ENCODE assay signal across 9 mouse cellular contexts in genomic region chr17:24878531-24878930, GRCm38 (mm10). TPM values are rescaled to one million over a fixed set of nuclear protein-coding genes. Genes with fewer than 3 reads are reported as not detected.
A peak's percentile ranks its signal among the peaks of the same experiment; 100 is the strongest.
DNase-seq lines count a peak whose midpoint lies in the region; ATAC-seq and TF ChIP-seq lines count a peak whose summit lies in the region.
"Had no signal": no experiment of that assay in that cellular context is flagged by ENCODE, and none has a peak within 500 bp of the region (broad histone marks: within the 10 kb centered on the region; RNA-seq: fewer than 3 reads in every experiment).

No protein-coding gene starts in this region.

- TF ChIP-seq RAD21 in CH12.LX (IDR thresholded peaks at IDR 0.05; ENCODE audit: low read depth, low read length), result no peak

- H3K36me3 ChIP-seq in kidney, embryonic 15.5 days, result peaks cover 14% of the 10 kb centered on the region
- H3K36me3 ChIP-seq in CH12.LX (replicated peaks in 1 of 2; ENCODE audit: control insufficient read depth in 1 of 2, insufficient read depth in 1 of 2, low read length in 1 of 2), result peaks cover 21 to 51% of the 10 kb centered on the region in 2 experiments
- H3K36me3 ChIP-seq in ES-E14 (ENCODE audit: control insufficient read depth, insufficient read depth, low read length, poor library complexity, severe bottlenecking), result peaks cover 9% of the 10 kb centered on the region; the same call in 1 of the 2 replicates
- peaks cover 32% of the 10 kb centered on the region for H3K36me3 ChIP-seq in liver, embryonic 12.5 days

- H3K4me1 ChIP-seq in kidney, embryonic 15.5 days, result peaks cover 11% of the 10 kb centered on the region
- H3K4me1 ChIP-seq in CH12.LX (ENCODE audit: control insufficient read depth in 1 of 2, insufficient read depth in 2 of 2) (peaks cover 16 to 57% of the 10 kb centered on the region in 2 experiments), ES-E14 (ENCODE audit: control insufficient read depth in 2 of 2, insufficient read depth in 2 of 2, low read length in 2 of 2, poor library complexity in 1 of 2) (peaks cover 3 to 23% of the 10 kb centered on the region in 2 experiments; a peak in 2 of 4 replicates)
- H3K4me1 ChIP-seq in liver, embryonic 12.5 days, result peaks cover 12% of the 10 kb centered on the region; the same call in 1 of the 2 replicates

- 76% methylated on average over 8 of the region's 8 CpGs for WGBS in kidney, embryonic 15.5 days
- 71% methylated on average over 8 of the region's 8 CpGs for WGBS in liver, embryonic 12.5 days (ENCODE audit: insufficient replicate concordance)

- H3K4me3 ChIP-seq in kidney, embryonic 15.5 days (replicated peaks), result no peak overlapping the region
- H3K4me3 ChIP-seq in CH12.LX (replicated peaks in 1 of 3; ENCODE audit: low read depth in 2 of 3, low read length in 2 of 3, poor library complexity in 1 of 3) (peak overlapping the region; percentile 49 to 66 (median 62)), ES-E14 (ENCODE audit: insufficient read depth in 1 of 2, low read depth in 1 of 2, low read length in 2 of 2, poor library complexity in 1 of 2, severe bottlenecking in 1 of 2) (peak overlapping the region; percentile 16 to 26)
- no peak overlapping the region for H3K4me3 ChIP-seq in liver, embryonic 12.5 days
- H3K4me3 ChIP-seq in layer of hippocampus, adult 2 months, result no peak overlapping the region
- H3K4me3 ChIP-seq: erythroblast, embryonic 14.5 days had no signal

- ATAC-seq in kidney, embryonic 15.5 days (replicated peaks; ENCODE audit: low FRiP score), result no peak
- ATAC-seq in liver, embryonic 12.5 days, result no peak

- no peaks in the 10 kb centered on the region for H3K79me2 ChIP-seq in CH12.LX (replicated peaks; ENCODE audit: control insufficient read depth, extremely low read depth, insufficient read depth, poor library complexity, severe bottlenecking)

- no peak for TF ChIP-seq CTCF in CH12.LX (conservative IDR thresholded peaks at IDR 0.05 in 1 of 2, IDR thresholded peaks at IDR 0.05 in 1 of 2; ENCODE audit: low read depth in 2 of 2, low read length in 2 of 2)
- TF ChIP-seq CTCF in layer of hippocampus, adult 2 months (conservative IDR thresholded peaks at IDR 0.05), result no peak

- no peak overlapping the region for H3K9ac ChIP-seq in kidney, embryonic 15.5 days
- H3K9ac ChIP-seq in CH12.LX (ENCODE audit: insufficient read depth, low read depth) (peak overlapping the region; percentile 62), ES-E14 (ENCODE audit: insufficient read depth, low read depth, low read length, poor library complexity, severe bottlenecking) (peak overlapping the region; percentile 21; the same call in 1 of the 2 replicates)
- H3K9ac ChIP-seq in liver, embryonic 12.5 days, result no peak overlapping the region

- H3K9me3 ChIP-seq in kidney, embryonic 15.5 days (replicated peaks), result no peaks in the 10 kb centered on the region
- no peaks in the 10 kb centered on the region for H3K9me3 ChIP-seq in CH12.LX (replicated peaks; ENCODE audit: low read length)
- H3K9me3 ChIP-seq in ES-E14 (ENCODE audit: control insufficient read depth, insufficient read depth, low read depth, low read length), result no peaks in the 10 kb centered on the region
- no peaks in the 10 kb centered on the region for H3K9me3 ChIP-seq in liver, embryonic 12.5 days (replicated peaks)

- no peak for TF ChIP-seq POLR2A in CH12.LX (IDR thresholded peaks at IDR 0.05; ENCODE audit: low read depth, low read length)

- H3K27me3 ChIP-seq in kidney, embryonic 15.5 days, result no peaks in the 10 kb centered on the region
- no peaks in the 10 kb centered on the region for H3K27me3 ChIP-seq in CH12.LX (replicated peaks)
- H3K27me3 ChIP-seq in liver, embryonic 12.5 days (replicated peaks), result no peaks in the 10 kb centered on the region; the same call in 1 of the 2 replicates

- in situ Hi-C loops in CH12.LX (cut with MboI; ENCODE audit: low pct_ligation_motif_present, low pct_unique_long_range_greater_than_20kb, low sequenced_read_pairs), result no loop called here
- in situ Hi-C loops in ES-E14 (cut with MboI; ENCODE audit: low sequenced_read_pairs in 2 of 2, unreplicated experiment in 2 of 2), result no loop called here

- no peak for TF ChIP-seq EP300 in CH12.LX (IDR thresholded peaks at IDR 0.05; ENCODE audit: low read length)

- DNase-seq in kidney, adult 11 months, result peak; percentile 63
- no peak for DNase-seq in CH12.LX (ENCODE audit: extremely low read depth)
- no peak for DNase-seq in ES-E14 (ENCODE audit: low read depth, low spot score)
- DNase-seq in layer of hippocampus, adult 2 months (ENCODE audit: low spot score in 2 of 2), result no peak
- no peak for DNase-seq in c-Kit-positive CD71-positive TER-119-positive erythroid progenitor cells, embryonic 14.5 days (ENCODE audit: low spot score)

- no peak overlapping the region for H3K27ac ChIP-seq in kidney, embryonic 15.5 days
- H3K27ac ChIP-seq in CH12.LX (ENCODE audit: insufficient read depth, low read depth) (no peak overlapping the region), ES-E14 (ENCODE audit: insufficient read depth, low read depth, low read length, poor library complexity, severe bottlenecking) (no peak overlapping the region)
- H3K27ac ChIP-seq in liver, embryonic 12.5 days, result no peak overlapping the region
- H3K27ac ChIP-seq in layer of hippocampus, adult 2 months, result no peak overlapping the region

- dilution Hi-C loops in CH12.LX (cut with MboI; ENCODE audit: extremely low pct_ligation_motif_present, extremely low pct_unique_long_range_greater_than_20kb, low sequenced_read_pairs), result no loop called here

- no peak overlapping the region for H3K4me2 ChIP-seq in kidney, embryonic 15.5 days
- H3K4me2 ChIP-seq in CH12.LX (ENCODE audit: insufficient read depth, low read depth, poor library complexity, severe bottlenecking), result peak overlapping the region; percentile 55
- H3K4me2 ChIP-seq in liver, embryonic 12.5 days, result peak overlapping the region; percentile 27; the same call in 1 of the 2 replicates

TF ChIP-seq in CH12.LX, 34 proteins besides CTCF, POLR2A, EP300 and RAD21:
- no peak for TF ChIP-seq SIN3A (IDR thresholded peaks at IDR 0.05; ENCODE audit: low read length)
- no peak for TF ChIP-seq UBTF (IDR thresholded peaks at IDR 0.05; ENCODE audit: low read depth, low read length)

TF ChIP-seq in ES-E14, 5 proteins besides CTCF, POLR2A, EP300 and RAD21:
- TF ChIP-seq CHD2 (IDR thresholded peaks at IDR 0.05; ENCODE audit: low read depth, low read length), result no peak
- no peak for TF ChIP-seq HCFC1 (IDR thresholded peaks at IDR 0.05; ENCODE audit: borderline replicate concordance, insufficient read depth, low read length)
- TF ChIP-seq ZC3H11A (IDR thresholded peaks at IDR 0.05; ENCODE audit: borderline replicate concordance, low read depth, low read length), result no peak
- TF ChIP-seq ZNF384 (IDR thresholded peaks at IDR 0.05; ENCODE audit: low read depth, low read length), result no peak
- TF ChIP-seq MAFK (IDR thresholded peaks at IDR 0.05; ENCODE audit: insufficient read depth, low read depth, low read length), result no peak

RNA-seq across cellular contexts. Expression of gene Nubp2, which starts 7.6 kb away (rescaled TPM):
- polyA plus RNA-seq in kidney, embryonic 15.5 days (2015; fragmentation: Nextera tagmentation; extraction: Ambion mirVana), result 54.2 and 57.8 TPM in 2 replicates
- total RNA-seq in CH12.LX (2012; rRNA removed) (70.9 and 86.9 TPM in 2 replicates), CH12.LX (2014; rRNA removed) (74.3 and 89.1 TPM in 2 replicates), ES-E14 (2012; rRNA removed) (85.8 and 118 TPM in 2 replicates)
- 109 and 124 TPM in 2 replicates for polyA plus RNA-seq in CH12.LX (2012; ENCODE audit: insufficient read length, low read depth)
- 97.7 and 108 TPM in 2 replicates for polyA plus RNA-seq in liver, embryonic 12.5 days (2016; fragmentation: Nextera tagmentation; extraction: Ambion mirVana)
- total RNA-seq in layer of hippocampus, adult 2 months (2021), result 10 to 100 TPM; 34.3 to 35.8 TPM

RNA-seq across cellular contexts. Expression of gene Spsb3, which starts 7.9 kb away (rescaled TPM):
- polyA plus RNA-seq in kidney, embryonic 15.5 days (2015; fragmentation: Nextera tagmentation; extraction: Ambion mirVana), result 40.6 and 43.7 TPM in 2 replicates
- 23.3 and 27.3 TPM in 2 replicates for total RNA-seq in CH12.LX (2012; rRNA removed)
- total RNA-seq in CH12.LX (2014; rRNA removed), result 21.1 and 21.3 TPM in 2 replicates
- polyA plus RNA-seq in CH12.LX (2012; ENCODE audit: insufficient read length, low read depth), result 13.3 and 14.4 TPM in 2 replicates
- total RNA-seq in ES-E14 (2012; rRNA removed), result 34.2 and 37.1 TPM in 2 replicates
- 37.5 and 40.0 TPM in 2 replicates for polyA plus RNA-seq in liver, embryonic 12.5 days (2016; fragmentation: Nextera tagmentation; extraction: Ambion mirVana)
- total RNA-seq in layer of hippocampus, adult 2 months (2021), result 10 to 100 TPM; 43.6 to 45.0 TPM

RNA-seq across cellular contexts. Expression of gene Igfals, which starts 12.7 kb away (rescaled TPM):
- polyA plus RNA-seq in kidney, embryonic 15.5 days (2015; fragmentation: Nextera tagmentation; extraction: Ambion mirVana), result 1.7 and 2.1 TPM in 2 replicates
- total RNA-seq in CH12.LX (2012; rRNA removed) (5.5 and 9.8 TPM in 2 replicates), CH12.LX (2014; rRNA removed) (5.0 and 5.4 TPM in 2 replicates), ES-E14 (2012; rRNA removed) (2.5 and 5.8 TPM in 2 replicates)
- polyA plus RNA-seq in CH12.LX (2012; ENCODE audit: insufficient read length, low read depth), result 5.1 and 6.3 TPM in 2 replicates
- polyA plus RNA-seq in liver, embryonic 12.5 days (2016; fragmentation: Nextera tagmentation; extraction: Ambion mirVana), result 5.3 and 5.4 TPM in 2 replicates
- under 1 TPM in 1 of 2 experiments, not detected in 1; 0.34 TPM for total RNA-seq in layer of hippocampus, adult 2 months (2021)
- polyA plus RNA-seq: cortical plate, adult 2 months; erythroblast, embryonic 14.5 days had no signal

RNA-seq across cellular contexts. Expression of gene Eme2, which starts 16.4 kb away (rescaled TPM):
- polyA plus RNA-seq in kidney, embryonic 15.5 days (2015; fragmentation: Nextera tagmentation; extraction: Ambion mirVana), result 31.5 and 33.1 TPM in 2 replicates
- total RNA-seq in CH12.LX (2012; rRNA removed) (19.7 and 33.1 TPM in 2 replicates), CH12.LX (2014; rRNA removed) (12.7 and 13.5 TPM in 2 replicates), ES-E14 (2012; rRNA removed) (21.8 and 33.7 TPM in 2 replicates)
- 16.9 and 19.1 TPM in 2 replicates for polyA plus RNA-seq in CH12.LX (2012; ENCODE audit: insufficient read length, low read depth)
- 20.3 and 21.4 TPM in 2 replicates for polyA plus RNA-seq in liver, embryonic 12.5 days (2016; fragmentation: Nextera tagmentation; extraction: Ambion mirVana)
- 10 to 100 TPM; 66.9 to 72.7 TPM for total RNA-seq in layer of hippocampus, adult 2 months (2021)

RNA-seq across cellular contexts. Expression of gene Mrps34, which starts 16.4 kb away (rescaled TPM):
- 94.0 and 105 TPM in 2 replicates for polyA plus RNA-seq in kidney, embryonic 15.5 days (2015; fragmentation: Nextera tagmentation; extraction: Ambion mirVana)
- total RNA-seq in CH12.LX (2012; rRNA removed) (57.2 and 61.7 TPM in 2 replicates), CH12.LX (2014; rRNA removed) (50.9 and 56.5 TPM in 2 replicates), ES-E14 (2012; rRNA removed) (36.1 and 39.6 TPM in 2 replicates)
- 73.5 and 80.5 TPM in 2 replicates for polyA plus RNA-seq in CH12.LX (2012; ENCODE audit: insufficient read length, low read depth)
- polyA plus RNA-seq in liver, embryonic 12.5 days (2016; fragmentation: Nextera tagmentation; extraction: Ambion mirVana), result 101 and 106 TPM in 2 replicates
- 10 to 100 TPM; 80.4 to 85.1 TPM for total RNA-seq in layer of hippocampus, adult 2 months (2021)

Comparison
In these comparisons a context has a peak if more than half of its experiments do, and no peak if none do; other contexts are left out.
1. H3K4me3 ChIP-seq: peak in CH12.LX (3 of 3) and ES-E14 (2 of 2); none in kidney, embryonic 15.5 days (single experiment), liver, embryonic 12.5 days (single experiment) and layer of hippocampus, adult 2 months (single experiment).
2. H3K9ac ChIP-seq: peak in CH12.LX (single experiment) and ES-E14 (single experiment); none in kidney, embryonic 15.5 days (single experiment) and liver, embryonic 12.5 days (single experiment).